Mouse (Mus musculus): Measurements from ENCODE around the gene Klhdc1.

DNA sequence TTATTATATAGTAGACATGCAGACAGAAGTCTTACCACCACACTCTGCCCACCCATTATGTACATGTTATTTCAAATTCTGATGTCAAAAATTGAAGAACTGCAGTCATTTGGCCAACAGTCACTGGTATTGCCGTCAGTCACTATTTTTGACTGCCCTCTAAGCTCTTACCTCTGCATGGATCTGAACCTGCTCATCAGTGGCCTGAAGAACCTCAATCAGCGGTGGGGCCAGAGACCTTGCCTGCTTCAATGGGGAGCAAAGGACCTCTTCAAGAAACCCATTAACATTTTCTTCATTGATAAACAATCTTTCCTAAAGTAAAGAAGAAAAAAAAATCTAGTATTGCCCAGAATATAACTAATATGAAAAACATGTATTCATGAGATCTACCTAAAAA is 48.3 kb upstream of the Klhdc1 start:
- TF ChIP-seq POLR2A (IDR thresholded peaks at IDR 0.05; ENCODE audit: low read depth, low read length), result no peak
- no peak for TF ChIP-seq CTCF (IDR thresholded peaks at IDR 0.05; ENCODE audit: extremely low read depth, insufficient read depth, insufficient read length, insufficient replicate concordance)

Data from spleen, adult 2 months (tissue).